Mouse (Mus musculus) forebrain, embryonic 15.5 days (tissue): ENCODE measurements around the gene Tbc1d25. TPM values are rescaled to one million over a fixed set of nuclear protein-coding genes. Genes with fewer than 3 reads are reported as not detected.
A peak's percentile ranks its signal among the peaks of the same experiment; 100 is the strongest.

ENCODE experiments used
- ATAC-seq: fragments of 200-750 bp; cut with Nextera tagmentation; replicated peaks from 2 replicates; pipeline ENCODE4 v1.8.0; 2017; ENCODE audit warnings: mild to moderate bottlenecking, moderate TSS enrichment, moderate library complexity
- H3K27ac ChIP-seq: fragments of 300-500 bp; sonication (generic); replicated peaks from 2 replicates; pipeline ENCODE4 v1.5.1; 2015; ENCODE audit warnings: mild to moderate bottlenecking, inconsistent platforms
- H3K27me3 ChIP-seq: fragments of 300-500 bp; sonication (generic); 2 replicates; pipeline ENCODE4 v1.6.1; 2015; ENCODE audit warnings: inconsistent platforms
- H3K36me3 ChIP-seq: fragments of 300-500 bp; sonication (generic); 2 replicates; pipeline ENCODE4 v1.6.1; 2015; ENCODE audit warnings: mild to moderate bottlenecking, inconsistent platforms
- H3K4me1 ChIP-seq: fragments of 300-500 bp; sonication (generic); 2 replicates; pipeline ENCODE4 v1.6.1; 2015; ENCODE audit warnings: inconsistent platforms
- H3K4me2 ChIP-seq: fragments of 300-500 bp; sonication (generic); replicated peaks from 2 replicates; pipeline ENCODE4 v1.6.1; 2015; ENCODE audit warnings: mild to moderate bottlenecking, inconsistent platforms
- H3K4me3 ChIP-seq: fragments of 300-500 bp; sonication (generic); 2 replicates; pipeline ENCODE4 v1.5.1; 2015; ENCODE audit warnings: mild to moderate bottlenecking, inconsistent platforms
- H3K9ac ChIP-seq: fragments of 300-500 bp; sonication (generic); replicated peaks from 2 replicates; pipeline ENCODE4 v1.6.1; 2015; ENCODE audit warnings: mild to moderate bottlenecking, inconsistent platforms
- H3K9me3 ChIP-seq: fragments of 300-500 bp; sonication (generic); 2 replicates; pipeline ENCODE4 v1.6.1; 2016; ENCODE audit warnings: inconsistent platforms
- WGBS: fragments of 180-500 bp; shearing (Covaris S2); methylation state at CpG from one replicate; pipeline ENCODE4 v1.1.7; 2015; ENCODE audit warnings: mixed read lengths; 5-methylcytosine and 5-hydroxymethylcytosine counted together
- polyA plus RNA-seq: library from polyadenylated mRNA; unstranded; fragments of >200 nt; fragmentation: Nextera tagmentation; extraction: Ambion mirVana; gene quantifications from 2 replicates; pipeline ENCODE4 v1.2.1, GENCODE M21; 2015

Tbc1d25 gene
- polyA plus RNA-seq, 1 experiment from 2014 or later = 24.9 TPM

GRCm38 (mm10) chrX:8167716-8168647 lies 8.0 kb downstream of the Tbc1d25 start:
- Histone ChIP-seq H3K27me3 (no peaks in the 10 kb centered on the region), H3K9ac (no peak overlapping the region), H3K27ac (no peak overlapping the region), H3K36me3 (no peaks in the 10 kb centered on the region), H3K4me3 (no peak overlapping the region), H3K9me3 (no peaks in the 10 kb centered on the region), H3K4me2 (no peak overlapping the region), H3K4me1 (no peaks in the 10 kb centered on the region)
- WGBS = 89% methylated on average over 9 of the region's 10 CpGs
- ATAC-seq = no peak

DNA sequence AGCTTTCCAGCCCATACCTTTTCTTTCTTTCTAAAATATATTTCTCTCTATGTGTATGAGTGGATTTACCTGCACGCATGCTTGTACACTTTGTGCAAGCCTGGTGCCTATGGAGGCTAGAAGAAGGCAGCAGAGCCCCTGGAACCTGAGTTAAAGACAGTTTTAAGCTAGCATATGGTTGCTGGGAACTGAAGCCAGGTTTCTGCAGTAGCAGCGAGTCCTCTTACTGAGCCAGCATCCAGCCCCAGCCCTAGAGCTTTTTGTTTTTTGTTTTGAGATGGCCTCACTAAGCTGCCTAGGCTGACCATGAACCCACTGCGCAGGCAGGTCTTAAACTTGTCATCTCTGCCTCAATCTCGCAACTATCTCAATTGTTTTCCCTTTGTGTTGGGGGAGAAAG lies 11.5 kb downstream of the Tbc1d25 start:
- 90% methylated on average over 4 of the region's 4 CpGs for WGBS
- ATAC-seq = no peak
- Histone ChIP-seq H3K4me2 (no peak overlapping the region), H3K36me3 (0 out of 2 replicates have a peak, but pooled peaks cover under 1% of the 10 kb centered on the region), H3K27me3 (no peaks in the 10 kb centered on the region), H3K9me3 (no peaks in the 10 kb centered on the region), H3K9ac (no peak overlapping the region), H3K4me3 (no peak overlapping the region), H3K27ac (no peak overlapping the region), H3K4me1 (no peaks in the 10 kb centered on the region)

DNA sequence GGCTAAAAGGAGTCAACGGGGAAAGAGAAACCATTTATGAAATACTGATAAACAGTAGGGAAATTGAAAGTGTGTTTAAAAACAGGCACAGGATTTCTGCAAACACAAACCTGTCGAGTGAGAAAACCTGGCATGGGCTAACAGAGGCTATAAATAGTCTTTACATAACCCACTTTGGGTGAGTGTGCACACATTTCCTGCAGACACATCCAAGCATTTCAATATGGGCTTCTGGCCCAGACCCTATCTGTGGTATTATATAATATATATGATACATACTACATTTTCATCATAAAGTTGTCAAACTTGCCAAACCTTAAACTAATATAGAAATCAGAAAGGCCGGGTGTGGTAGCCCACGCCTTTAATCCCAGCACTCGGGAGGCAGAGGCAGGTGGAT lies 12.9 kb downstream of the Tbc1d25 start:
- no peaks in the 10 kb centered on the region for H3K27me3 ChIP-seq
- no peak for ATAC-seq
- no peaks in the 10 kb centered on the region for H3K4me1 ChIP-seq
- H3K9ac ChIP-seq = no peak overlapping the region
- 0 out of 2 replicates have a peak, but pooled peaks cover 6% of the 10 kb centered on the region for H3K36me3 ChIP-seq
- H3K4me3 ChIP-seq = no peak overlapping the region
- 90% methylated on average over 5 of the region's 5 CpGs for WGBS
- no peak overlapping the region for H3K4me2 ChIP-seq
- H3K27ac ChIP-seq = no peak overlapping the region
- no peaks in the 10 kb centered on the region for H3K9me3 ChIP-seq

DNA sequence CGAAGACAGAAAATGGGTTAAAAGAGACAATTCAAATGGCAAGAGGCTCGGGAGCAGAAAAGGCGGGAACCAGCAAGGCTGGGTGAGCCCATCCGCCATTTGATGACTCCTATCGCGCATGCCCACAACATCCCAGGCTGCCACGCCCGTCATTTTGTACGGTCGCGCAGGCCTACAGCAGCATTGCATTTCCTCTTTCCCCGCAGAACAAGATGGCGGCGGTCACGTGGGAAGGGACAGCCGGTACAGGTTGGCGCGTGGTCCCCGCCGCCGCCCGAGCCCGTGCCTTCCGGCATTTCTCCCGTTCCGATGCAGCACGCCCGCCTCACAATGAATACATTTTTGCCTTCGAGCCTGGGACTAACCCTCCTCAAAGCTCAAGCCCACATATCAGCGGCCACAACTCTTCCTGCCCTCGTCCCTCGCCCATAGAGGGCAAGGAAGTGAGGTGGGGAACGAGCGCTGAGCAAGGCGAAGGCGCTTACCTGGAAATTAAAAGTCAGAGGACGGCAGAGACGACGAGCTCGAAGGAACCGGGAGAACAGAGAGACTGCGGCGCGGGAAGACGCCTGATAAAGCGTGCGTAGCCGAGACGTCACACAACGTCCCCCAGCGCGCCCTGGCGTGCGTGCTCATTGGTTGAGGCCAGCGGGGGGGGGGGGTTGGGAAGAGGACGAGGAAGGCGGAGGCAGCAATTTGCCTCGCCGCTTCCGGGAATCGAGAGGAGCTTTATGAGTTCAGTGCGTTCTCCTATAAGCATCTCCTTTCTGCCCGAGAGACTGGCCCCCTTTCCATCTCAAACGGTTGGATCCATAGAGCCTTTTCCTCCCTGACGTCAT lies 30.6 kb downstream of the Tbc1d25 start, which contains the start of gene Rbm3:
TSS of gene Rbm3 (minus strand) at position 728 of the 839 bp plus-strand sequence.
- peak within 1 kb of the TSS; percentile 65 for H3K4me3 ChIP-seq
- no peaks in the 10 kb centered on the region for H3K27me3 ChIP-seq
- H3K27ac ChIP-seq = peak within 1 kb of the TSS; percentile 98
- ATAC-seq = peak; percentile 96
- H3K9ac ChIP-seq = peak within 1 kb of the TSS; percentile 85
- H3K9me3 ChIP-seq = no peaks in the 10 kb centered on the region; the same call in 1 of the 2 replicates
- H3K4me2 ChIP-seq = peak within 1 kb of the TSS; percentile 71
- peaks cover 18% of the 10 kb centered on the region; the same call in 1 of the 2 replicates for H3K36me3 ChIP-seq
- peaks cover 16% of the 10 kb centered on the region for H3K4me1 ChIP-seq
- 19% methylated on average over 64 of the region's 65 CpGs for WGBS

DNA sequence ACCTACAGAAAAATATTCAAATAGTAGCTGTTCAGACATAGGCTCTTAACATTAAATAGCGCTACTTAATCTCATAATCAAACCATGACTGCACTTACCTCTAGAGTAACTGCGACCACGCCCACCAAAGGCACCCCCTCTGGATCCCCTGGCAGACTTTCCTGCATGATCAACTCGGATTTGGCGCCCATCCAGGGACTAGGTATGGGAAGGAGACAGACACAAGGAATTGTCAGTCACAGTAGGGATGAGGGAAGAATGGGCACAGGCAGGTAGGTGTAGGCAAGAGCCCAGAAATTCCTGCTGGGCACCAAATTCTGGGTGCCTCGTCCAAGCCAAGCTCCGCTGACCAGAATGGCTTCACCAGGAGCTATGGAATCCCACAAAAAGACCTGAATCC lies 32.2 kb downstream of the Tbc1d25 start:
- Histone ChIP-seq H3K36me3 (peaks cover 18% of the 10 kb centered on the region), H3K4me3 (peak overlapping the region; percentile 65), H3K9ac (peak overlapping the region; percentile 85; the same call in 1 of the 2 replicates), H3K4me1 (peaks cover 16% of the 10 kb centered on the region), H3K27me3 (no peaks in the 10 kb centered on the region), H3K27ac (no peak overlapping the region), H3K4me2 (peak overlapping the region; percentile 71), H3K9me3 (no peaks in the 10 kb centered on the region; the same call in 1 of the 2 replicates)
- WGBS = 72% methylated on average over 7 of the region's 7 CpGs
- no peak for ATAC-seq

GRCm38 (mm10) chrX:8142948-8143347 lies 33.0 kb downstream of the Tbc1d25 start:
- H3K36me3 ChIP-seq = peaks cover 20% of the 10 kb centered on the region
- no peak for ATAC-seq
- no peaks in the 10 kb centered on the region; the same call in 1 of the 2 replicates for H3K9me3 ChIP-seq
- no peak overlapping the region for H3K4me3 ChIP-seq
- H3K9ac ChIP-seq = no peak overlapping the region
- H3K4me1 ChIP-seq = peaks cover 16% of the 10 kb centered on the region
- H3K27me3 ChIP-seq = no peaks in the 10 kb centered on the region
- no peak overlapping the region for H3K27ac ChIP-seq
- 85% methylated on average over 7 of the region's 7 CpGs for WGBS
- no peak overlapping the region for H3K4me2 ChIP-seq

- Histone ChIP-seq H3K4me2 (no peak overlapping the region), H3K9ac (no peak overlapping the region), H3K4me1 (peaks cover 16% of the 10 kb centered on the region), H3K4me3 (no peak overlapping the region), H3K9me3 (no peaks in the 10 kb centered on the region; the same call in 1 of the 2 replicates), H3K27me3 (no peaks in the 10 kb centered on the region), H3K27ac (no peak overlapping the region), H3K36me3 (peaks cover 20% of the 10 kb centered on the region)
- ATAC-seq = no peak
- WGBS = 74% methylated on average over 3 of the region's 3 CpGs
Observed at GRCm38 (mm10) chrX:8141058-8141457, 34.9 kb downstream of the Tbc1d25 start.

DNA sequence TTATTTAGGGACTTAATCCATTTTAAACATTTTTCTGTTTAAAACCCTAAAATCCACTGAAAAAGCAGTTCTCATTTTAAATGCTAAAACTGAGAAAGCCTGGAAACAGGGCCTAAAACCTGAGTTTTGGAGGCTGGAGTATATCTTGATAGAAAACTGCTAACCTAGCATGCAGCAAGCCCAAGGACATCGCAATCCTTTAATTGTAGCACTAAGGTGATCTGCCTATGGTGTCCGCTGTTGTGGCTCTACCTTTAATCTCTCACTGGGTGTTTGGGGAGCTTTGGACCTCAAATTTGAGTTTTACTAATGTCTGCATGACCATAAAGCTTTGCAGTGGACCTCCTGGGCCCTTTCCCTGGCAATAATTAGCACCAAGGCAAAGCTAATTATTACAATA lies 35.5 kb downstream of the Tbc1d25 start:
- H3K27ac ChIP-seq = no peak overlapping the region
- H3K27me3 ChIP-seq = no peaks in the 10 kb centered on the region
- peaks cover 16% of the 10 kb centered on the region for H3K4me1 ChIP-seq
- no peak overlapping the region for H3K4me2 ChIP-seq
- no peaks in the 10 kb centered on the region; the same call in 1 of the 2 replicates for H3K9me3 ChIP-seq
- WGBS = 91% methylated on average over 2 of the region's 2 CpGs
- no peak overlapping the region for H3K4me3 ChIP-seq
- H3K9ac ChIP-seq = no peak overlapping the region
- H3K36me3 ChIP-seq = peaks cover 20% of the 10 kb centered on the region
- no peak for ATAC-seq

GRCm38 (mm10) chrX:8139480-8139879 lies 36.5 kb downstream of the Tbc1d25 start:
- 70% methylated on average over 1 of the region's 1 CpGs for WGBS
- no peak for ATAC-seq
- H3K9ac ChIP-seq = no peak overlapping the region
- peaks cover 15% of the 10 kb centered on the region for H3K4me1 ChIP-seq
- peaks cover 20% of the 10 kb centered on the region for H3K36me3 ChIP-seq
- H3K4me3 ChIP-seq = no peak overlapping the region
- no peaks in the 10 kb centered on the region; the same call in 1 of the 2 replicates for H3K9me3 ChIP-seq
- H3K27me3 ChIP-seq = no peaks in the 10 kb centered on the region
- H3K27ac ChIP-seq = no peak overlapping the region
- H3K4me2 ChIP-seq = no peak overlapping the region

- ATAC-seq = no peak
- no peaks in the 10 kb centered on the region for H3K27me3 ChIP-seq
- H3K27ac ChIP-seq = no peak overlapping the region
- H3K9me3 ChIP-seq = no peaks in the 10 kb centered on the region
- no peak overlapping the region for H3K9ac ChIP-seq
- H3K36me3 ChIP-seq = peaks cover 3% of the 10 kb centered on the region
- WGBS = 45% methylated on average over 2 of the region's 2 CpGs
- H3K4me2 ChIP-seq = no peak overlapping the region
- peaks cover 7% of the 10 kb centered on the region for H3K4me1 ChIP-seq
- no peak overlapping the region for H3K4me3 ChIP-seq
Observed at GRCm38 (mm10) chrX:8135886-8136285, 40.1 kb downstream of the Tbc1d25 start.

GRCm38 (mm10) chrX:8132017-8132976 lies 43.7 kb downstream of the Tbc1d25 start, which contains the start of gene Wdr13:
Wdr13 (minus strand) TSS chrX:8132892.
- peaks cover 7% of the 10 kb centered on the region for H3K4me1 ChIP-seq
- H3K36me3 ChIP-seq = peaks cover 9% of the 10 kb centered on the region; the same call in 1 of the 2 replicates
- no peaks in the 10 kb centered on the region for H3K27me3 ChIP-seq
- WGBS = 21% methylated on average over 39 of the region's 40 CpGs
- peak; percentile 87 for ATAC-seq
- peak within 1 kb of the TSS; percentile 92 for H3K27ac ChIP-seq
- peak within 1 kb of the TSS; percentile 43 for H3K4me2 ChIP-seq
- H3K9ac ChIP-seq = peak within 1 kb of the TSS; percentile 61
- no peaks in the 10 kb centered on the region for H3K9me3 ChIP-seq
- H3K4me3 ChIP-seq = peak within 1 kb of the TSS; percentile 61
